In genomic region chr5:108581361-108581891, GRCm38 (mm10) we compare ENCODE assay signal across 9 mouse cellular contexts. TPM values are rescaled to one million over a fixed set of nuclear protein-coding genes. Genes with fewer than 3 reads are reported as not detected.
A peak's percentile ranks its signal among the peaks of the same experiment; 100 is the strongest.
DNase-seq lines count a peak whose midpoint lies in the region; ATAC-seq lines count a peak whose summit lies in the region.
"Had no signal": no experiment of that assay in that cellular context is flagged by ENCODE, and none has a peak within 500 bp of the region (broad histone marks: within the 10 kb centered on the region; RNA-seq: fewer than 3 reads in every experiment).

No protein-coding gene starts in this region.

- peak; percentile 86 for ATAC-seq in cerebellum, adult (ENCODE audit: insufficient number of reproducible peaks, low FRiP score, low TSS enrichment)
- ATAC-seq in erythroid progenitor cell, adult 5-6 weeks (replicated peaks; ENCODE audit: low FRiP score, poor library complexity, severe bottlenecking) = no peak
- no peak for ATAC-seq in megakaryocyte progenitor cell, adult 5-6 weeks (replicated peaks; ENCODE audit: poor library complexity)
- ATAC-seq: intestine, embryonic 16.5 days had no signal

- no peak for DNase-seq in cerebellum, postnatal 4 days (ENCODE audit: low spot score in 2 of 2)
- DNase-seq in right cerebral cortex, adult 2 months (ENCODE audit: low spot score in 2 of 2) = peak; percentile 59 to 63
- no peak for DNase-seq in right cerebral cortex, postnatal 4 days
- peak; percentile 61 for DNase-seq in left cerebral cortex, adult 11 months (ENCODE audit: low spot score)
- no peak for DNase-seq in neural tube, embryonic 10.5 days (ENCODE audit: extremely low spot score, low spot score)

RNA-seq across cellular contexts. Expression of gene Cplx1, which starts 31.6 kb away (rescaled TPM):
- 1.7 TPM in 1 of 2 replicates, not detected in the other for total RNA-seq in erythroid progenitor cell, adult 5-6 weeks (2015; ENCODE audit: low replicate concordance)
- total RNA-seq in erythroid progenitor cell, adult 5-6 weeks (2017; ENCODE audit: low replicate concordance) = not detected in 2 replicates
- 0.07 TPM in 1 of 2 replicates, not detected in the other for total RNA-seq in megakaryocyte progenitor cell, adult 5-6 weeks (2015)
- total RNA-seq in megakaryocyte progenitor cell, adult 5-6 weeks (2017) = not detected in 2 replicates

RNA-seq across cellular contexts. Expression of gene Gak, which starts 48.1 kb away (rescaled TPM):
- 50.8 and 63.3 TPM in 2 replicates for total RNA-seq in erythroid progenitor cell, adult 5-6 weeks (2015; ENCODE audit: low replicate concordance)
- 61.4 and 69.4 TPM in 2 replicates for total RNA-seq in erythroid progenitor cell, adult 5-6 weeks (2017; ENCODE audit: low replicate concordance)
- total RNA-seq in megakaryocyte progenitor cell, adult 5-6 weeks (2015) = 69.6 and 74.6 TPM in 2 replicates
- total RNA-seq in megakaryocyte progenitor cell, adult 5-6 weeks (2017) = 89.9 and 120 TPM in 2 replicates

RNA-seq across cellular contexts. Expression of gene Tmem175, which starts 48.1 kb away (rescaled TPM):
- total RNA-seq in erythroid progenitor cell, adult 5-6 weeks (2015; ENCODE audit: low replicate concordance) = 2.9 and 8.4 TPM in 2 replicates
- 2.8 and 7.9 TPM in 2 replicates for total RNA-seq in erythroid progenitor cell, adult 5-6 weeks (2017; ENCODE audit: low replicate concordance)
- total RNA-seq in megakaryocyte progenitor cell, adult 5-6 weeks (2015) = 22.9 and 28.7 TPM in 2 replicates
- 13.4 and 13.8 TPM in 2 replicates for total RNA-seq in megakaryocyte progenitor cell, adult 5-6 weeks (2017)

Comparison
In these comparisons a context has a peak if more than half of its experiments do, and no peak if none do; other contexts are left out.
1. DNase-seq: peak in right cerebral cortex, adult 2 months (2 of 2) and left cerebral cortex, adult 11 months (single experiment); none in cerebellum, postnatal 4 days (0 of 2), right cerebral cortex, postnatal 4 days (single experiment) and neural tube, embryonic 10.5 days (single experiment).